15 mouse cellular contexts compared by ENCODE assay signal in the genomic region with DNA sequence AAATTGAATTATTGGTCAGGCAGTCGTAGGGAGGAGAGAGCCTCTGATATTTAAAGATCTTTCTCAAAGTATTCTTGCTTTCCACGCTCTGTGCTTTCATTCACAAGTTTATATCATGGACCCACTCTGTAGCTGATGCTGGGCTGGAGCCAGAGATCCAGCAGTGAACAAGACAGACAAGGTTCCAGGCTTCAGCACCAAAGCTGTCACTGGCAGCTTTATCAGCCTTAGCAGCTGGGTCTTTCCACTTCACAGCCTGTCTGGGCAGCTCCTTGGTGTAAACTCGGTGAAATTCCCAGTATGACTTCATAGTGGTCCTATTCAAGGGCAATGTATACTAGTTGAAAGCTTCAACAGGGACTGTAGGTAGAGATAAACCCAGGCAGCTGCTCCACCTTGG.
DNase-seq lines count a peak whose midpoint lies in the region; ATAC-seq and TF ChIP-seq lines count a peak whose summit lies in the region.
"Had no signal": no experiment of that assay in that cellular context is flagged by ENCODE, and none has a peak within 500 bp of the region (broad histone marks: within the 10 kb centered on the region; RNA-seq: fewer than 3 reads in every experiment).

No protein-coding gene starts in this region.

- no peak overlapping the region for H3K4me3 ChIP-seq in forebrain, embryonic 13.5 days
- H3K4me3 ChIP-seq in forebrain, embryonic 10.5 days: no peak overlapping the region
- no peak overlapping the region for H3K4me3 ChIP-seq in hindbrain, embryonic 16.5 days (ENCODE audit: low read length)
- no peak overlapping the region for H3K4me3 ChIP-seq in hindbrain, embryonic 13.5 days
- no peak overlapping the region for H3K4me3 ChIP-seq in lung, postnatal 0 days (ENCODE audit: low read depth, low read length)
- H3K4me3 ChIP-seq: intestine, embryonic 15.5 days; layer of hippocampus, adult 2 months; midbrain, embryonic 12.5 days had no signal

- no peak for DNase-seq in forebrain, embryonic 10.5 days (ENCODE audit: extremely low spot score, low spot score)
- peak; percentile 46 for DNase-seq in brain, adult 2 months (ENCODE audit: low read depth, low spot score)
- peak; percentile 15 for DNase-seq in lung, postnatal 0 days (ENCODE audit: low spot score)
- no peak for DNase-seq in ovary, adult 18-20 months (ENCODE audit: low spot score)
- DNase-seq: cerebellum, adult 11 months; embryo, embryonic 11 days; thymus, adult 18-20 months had no signal

- TF ChIP-seq EP300 in lung, postnatal 0 days (IDR thresholded peaks at IDR 0.05): no peak

- H3K9ac ChIP-seq in forebrain, embryonic 13.5 days: no peak overlapping the region
- H3K9ac ChIP-seq in hindbrain, embryonic 16.5 days (ENCODE audit: low read depth, low read length): no peak overlapping the region
- no peak overlapping the region for H3K9ac ChIP-seq in hindbrain, embryonic 13.5 days
- no peak overlapping the region for H3K9ac ChIP-seq in lung, postnatal 0 days (replicated peaks; ENCODE audit: low read depth)
- H3K9ac ChIP-seq: intestine, embryonic 15.5 days; midbrain, embryonic 12.5 days had no signal

- no peak for TF ChIP-seq CTCF in lung, postnatal 0 days (IDR thresholded peaks at IDR 0.05)

- no peaks in the 10 kb centered on the region for H3K4me1 ChIP-seq in forebrain, embryonic 13.5 days
- H3K4me1 ChIP-seq in forebrain, embryonic 10.5 days: no peaks in the 10 kb centered on the region
- no peaks in the 10 kb centered on the region for H3K4me1 ChIP-seq in hindbrain, embryonic 16.5 days (ENCODE audit: control insufficient read depth, insufficient read depth, low read depth, low read length)
- H3K4me1 ChIP-seq in hindbrain, embryonic 13.5 days (replicated peaks): no peaks in the 10 kb centered on the region
- no peaks in the 10 kb centered on the region for H3K4me1 ChIP-seq in lung, postnatal 0 days (ENCODE audit: insufficient read depth, low read depth, low read length)
- H3K4me1 ChIP-seq: intestine, embryonic 15.5 days; midbrain, embryonic 12.5 days had no signal

- no peaks in the 10 kb centered on the region for H3K36me3 ChIP-seq in forebrain, embryonic 13.5 days (ENCODE audit: poor library complexity, severe bottlenecking)
- no peaks in the 10 kb centered on the region for H3K36me3 ChIP-seq in forebrain, embryonic 10.5 days (replicated peaks)
- no peaks in the 10 kb centered on the region for H3K36me3 ChIP-seq in hindbrain, embryonic 16.5 days (ENCODE audit: control insufficient read depth, insufficient read depth, low read length)
- H3K36me3 ChIP-seq in hindbrain, embryonic 13.5 days: no peaks in the 10 kb centered on the region
- H3K36me3 ChIP-seq in lung, postnatal 0 days (ENCODE audit: insufficient read depth, low read length): no peaks in the 10 kb centered on the region
- H3K36me3 ChIP-seq: intestine, embryonic 15.5 days; midbrain, embryonic 12.5 days had no signal

- 82% methylated on average over 3 of the region's 3 CpGs for WGBS in forebrain, embryonic 13.5 days
- 85% methylated on average over 3 of the region's 3 CpGs for WGBS in forebrain, embryonic 10.5 days
- 72% methylated on average over 3 of the region's 3 CpGs for WGBS in hindbrain, embryonic 16.5 days
- 76% methylated on average over 3 of the region's 3 CpGs for WGBS in hindbrain, embryonic 13.5 days
- 43% methylated on average over 3 of the region's 3 CpGs for WGBS in lung, postnatal 0 days

- no peak overlapping the region for H3K4me2 ChIP-seq in forebrain, embryonic 13.5 days
- H3K4me2 ChIP-seq in hindbrain, embryonic 16.5 days (ENCODE audit: low read length): no peak overlapping the region
- H3K4me2 ChIP-seq in hindbrain, embryonic 13.5 days: no peak overlapping the region
- no peak overlapping the region for H3K4me2 ChIP-seq in lung, postnatal 0 days (replicated peaks; ENCODE audit: low read depth, low read length)
- H3K4me2 ChIP-seq: intestine, embryonic 15.5 days; midbrain, embryonic 12.5 days had no signal

- ATAC-seq in forebrain, embryonic 13.5 days: 0 out of 2 replicates have a peak, but pooled peaks have one; percentile 41
- 0 out of 2 replicates have a peak, but pooled peaks have one; percentile 37 for ATAC-seq in hindbrain, embryonic 16.5 days
- ATAC-seq in hindbrain, embryonic 13.5 days (ENCODE audit: low FRiP score): no peak
- peak; percentile 21; the same call in 1 of the 2 replicates for ATAC-seq in lung, postnatal 0 days
- ATAC-seq: intestine, embryonic 15.5 days had no signal

- no peaks in the 10 kb centered on the region for H3K27me3 ChIP-seq in forebrain, embryonic 13.5 days
- H3K27me3 ChIP-seq in forebrain, embryonic 10.5 days (ENCODE audit: poor library complexity, severe bottlenecking): no peaks in the 10 kb centered on the region
- no peaks in the 10 kb centered on the region for H3K27me3 ChIP-seq in hindbrain, embryonic 16.5 days (replicated peaks; ENCODE audit: control insufficient read depth, insufficient read depth, low read length)
- no peaks in the 10 kb centered on the region for H3K27me3 ChIP-seq in hindbrain, embryonic 13.5 days
- H3K27me3 ChIP-seq in lung, postnatal 0 days (replicated peaks; ENCODE audit: insufficient read depth, low read length): no peaks in the 10 kb centered on the region
- H3K27me3 ChIP-seq: intestine, embryonic 15.5 days; midbrain, embryonic 12.5 days had no signal

- no peaks in the 10 kb centered on the region for H3K9me3 ChIP-seq in forebrain, embryonic 13.5 days (replicated peaks)
- no peaks in the 10 kb centered on the region for H3K9me3 ChIP-seq in forebrain, embryonic 10.5 days
- H3K9me3 ChIP-seq in hindbrain, embryonic 16.5 days (ENCODE audit: control insufficient read depth, low read length): no peaks in the 10 kb centered on the region
- H3K9me3 ChIP-seq in hindbrain, embryonic 13.5 days: no peaks in the 10 kb centered on the region
- H3K9me3 ChIP-seq in lung, postnatal 0 days (ENCODE audit: low read length): no peaks in the 10 kb centered on the region
- H3K9me3 ChIP-seq: intestine, embryonic 15.5 days; midbrain, embryonic 12.5 days had no signal

- no peak overlapping the region for H3K27ac ChIP-seq in forebrain, embryonic 13.5 days
- no peak overlapping the region for H3K27ac ChIP-seq in forebrain, embryonic 10.5 days
- no peak overlapping the region for H3K27ac ChIP-seq in hindbrain, embryonic 16.5 days (ENCODE audit: low read depth, low read length)
- no peak overlapping the region for H3K27ac ChIP-seq in hindbrain, embryonic 13.5 days
- H3K27ac ChIP-seq in lung, postnatal 0 days (ENCODE audit: low read length): no peak overlapping the region
- H3K27ac ChIP-seq: intestine, embryonic 15.5 days; kidney, postnatal 0 days; layer of hippocampus, adult 2 months; macrophage; midbrain, embryonic 12.5 days had no signal

Comparison
In these comparisons a context has a peak if more than half of its experiments do, and no peak if none do; other contexts are left out.
1. DNase-seq: peak in brain, adult 2 months (single experiment) and lung, postnatal 0 days (single experiment); none in forebrain, embryonic 10.5 days (single experiment) and ovary, adult 18-20 months (single experiment).